Mouse (Mus musculus) ES-Bruce4 (cell line): ENCODE measurements around the gene Cd55.

Source experiments
- CTCF ChIP-seq: IDR thresholded peaks from one replicate; pipeline ENCODE4 v1.8.1; 2011; ENCODE audit warnings: low read depth, low read length
- EP300 ChIP-seq: IDR thresholded peaks from 2 replicates; pipeline ENCODE4 v1.6.1; 2011; ENCODE audit warnings: low read depth, low read length; ENCODE audit not compliant: insufficient read depth
- POLR2A ChIP-seq: IDR thresholded peaks from one replicate; pipeline ENCODE4 v1.8.1; 2011; ENCODE audit warnings: low read length; ENCODE audit not compliant: insufficient read depth

DNA sequence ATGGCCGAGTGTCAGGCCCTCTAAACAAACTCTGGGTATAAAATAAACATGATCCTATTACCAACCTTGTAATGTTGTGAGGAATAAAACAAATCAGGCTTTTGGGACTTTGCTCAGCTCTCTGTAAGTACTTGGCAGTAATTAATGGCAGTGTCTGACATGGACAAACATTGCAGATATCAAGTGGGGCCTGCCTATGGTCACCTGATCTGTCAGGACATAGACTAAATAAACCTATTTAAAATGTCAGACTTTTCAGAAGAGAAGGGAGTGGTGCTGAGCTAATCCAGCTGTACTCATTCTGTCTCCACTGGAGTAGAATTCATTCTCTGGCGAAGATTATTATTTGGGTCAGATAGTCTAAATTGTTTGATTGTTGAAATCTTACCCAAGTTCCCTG lies 4.9 kb upstream of the Cd55 start:
- TF ChIP-seq CTCF (no peak), POLR2A (no peak), EP300 (no peak)
